Mouse (Mus musculus): ENCODE results near the gene Fmnl2. TPM values are rescaled to one million over a fixed set of nuclear protein-coding genes. Genes with fewer than 3 reads are reported as not detected.

The Fmnl2 gene
- 1 to 10 TPM; 4.3 to 6.0 TPM for total RNA-seq (2021)
- long read RNA-seq, experiment 1, partial matches to known transcripts = 1 of 3 reads
- long read RNA-seq, experiment 1, other reads (novel, unspliced or antisense) = 2 of 3 reads
- long read RNA-seq, experiment 2 = 0 reads

DNA sequence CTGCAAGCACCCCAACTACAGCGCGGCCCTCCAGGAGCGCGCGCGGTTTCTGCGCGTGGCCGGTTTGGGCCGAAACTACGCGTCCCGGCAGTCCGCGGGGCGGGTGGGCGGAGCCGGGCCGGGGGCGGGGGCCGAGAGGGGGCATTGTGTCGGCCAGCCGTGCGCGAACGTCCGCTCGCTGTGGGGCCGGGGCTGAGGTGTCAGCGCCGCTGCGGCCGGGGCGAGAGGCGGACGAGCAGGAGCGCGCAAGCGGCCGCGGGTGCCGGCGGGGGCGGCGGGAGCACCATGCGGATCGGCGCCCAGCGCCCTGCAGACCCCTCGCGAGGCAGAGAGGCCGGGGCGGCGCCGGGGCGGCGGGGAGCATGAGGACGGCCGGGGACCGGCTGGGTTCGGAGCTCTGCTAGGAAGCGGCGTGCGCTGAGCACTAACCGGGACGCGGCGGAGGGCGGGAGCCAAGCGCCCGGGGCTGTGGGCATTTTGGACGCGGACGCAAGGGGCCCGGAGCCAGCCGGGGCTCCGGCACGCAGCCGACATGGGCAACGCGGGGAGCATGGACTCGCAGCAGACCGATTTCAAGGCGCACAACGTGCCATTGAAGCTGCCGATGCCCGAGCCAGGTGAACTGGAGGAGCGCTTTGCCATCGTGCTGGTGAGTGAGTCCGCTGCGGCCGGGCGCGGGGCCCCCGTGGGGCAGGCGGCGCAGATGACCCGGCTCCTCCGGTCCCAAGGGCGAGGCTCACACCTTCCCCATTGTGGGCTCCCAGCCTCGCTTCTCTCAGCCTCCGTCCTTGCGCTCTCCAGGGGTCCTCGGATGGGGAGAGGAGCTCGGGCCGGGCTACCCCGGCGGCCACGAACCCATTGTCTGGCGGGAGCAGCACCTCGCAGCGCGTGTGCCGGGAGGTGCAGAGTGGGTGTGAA, at the start of gene Fmnl2:
Gene Fmnl2, plus strand, starts transcription at position 250 of the 918 bp plus-strand sequence.
- intact Hi-C loops (cut with DNase I) = loop anchor here (5.0 kb wide), 1 partner anchor 96 kb away; no protein-coding TSS in a partner anchor
- DNase-seq = peak; percentile 67 to 68

DNA sequence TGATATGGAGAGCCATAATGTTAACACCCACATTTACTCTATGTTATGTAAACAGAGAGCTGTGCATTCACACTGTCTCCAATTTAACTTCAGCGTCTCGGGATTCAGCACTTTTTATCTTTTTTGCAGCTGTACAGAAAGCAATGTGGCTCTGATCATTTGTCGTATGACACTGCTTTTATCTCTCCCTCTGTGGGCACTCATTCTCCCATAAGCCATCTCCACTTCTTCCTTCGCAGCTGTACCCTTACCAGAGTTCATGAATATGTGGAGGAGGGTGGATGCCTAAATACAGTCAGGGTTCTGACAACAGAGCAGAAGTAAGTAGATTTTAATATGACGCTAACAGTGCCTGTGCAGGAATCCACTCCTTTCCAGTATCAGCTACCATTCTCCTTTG, 47.7 kb upstream of the Fmnl2 start:
- DNase-seq = no peak
- intact Hi-C loops (cut with DNase I) = no loop called here

DNA sequence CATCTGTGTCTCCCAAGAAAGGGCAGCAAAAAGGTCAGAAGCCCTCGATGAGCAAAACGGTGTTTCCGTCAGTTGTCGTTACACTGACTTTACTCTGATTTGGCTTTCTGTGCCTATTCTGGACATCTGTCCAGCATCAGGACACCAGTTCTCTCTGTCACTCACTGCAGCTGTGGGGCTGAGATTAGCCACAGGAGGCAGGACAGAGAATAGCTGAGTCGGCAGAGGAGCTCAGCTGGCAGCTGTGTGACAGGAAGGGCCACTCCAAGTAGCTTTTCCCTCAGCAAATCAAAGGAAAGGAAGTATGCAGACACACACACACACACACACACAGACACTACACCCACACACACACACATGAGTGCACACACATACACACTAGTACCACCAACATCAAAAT, 46.0 kb upstream of the Fmnl2 start:
- DNase-seq = no peak
- intact Hi-C loops (cut with DNase I) = no loop called here

DNA sequence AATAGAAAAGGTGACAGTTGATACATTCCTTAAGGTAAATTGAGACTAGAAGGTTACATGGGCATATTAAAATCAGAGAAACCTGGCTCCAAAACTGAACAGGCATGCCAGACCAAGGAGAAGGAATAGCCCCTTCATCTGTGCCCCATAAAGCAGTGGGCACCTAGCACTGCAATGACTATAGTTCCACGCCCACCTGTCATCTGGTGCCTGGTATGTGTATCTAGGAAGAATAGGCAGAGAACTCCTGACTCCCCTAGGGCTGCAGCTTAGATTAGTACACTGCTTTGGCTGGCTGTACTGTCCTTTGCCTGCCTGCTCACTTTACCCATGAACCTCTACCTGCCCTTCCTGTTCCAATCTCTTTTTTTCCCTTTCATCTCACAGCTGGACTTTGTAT, 40.3 kb upstream of the Fmnl2 start:
- intact Hi-C loops (cut with DNase I) = no loop called here
- DNase-seq = no peak

DNA sequence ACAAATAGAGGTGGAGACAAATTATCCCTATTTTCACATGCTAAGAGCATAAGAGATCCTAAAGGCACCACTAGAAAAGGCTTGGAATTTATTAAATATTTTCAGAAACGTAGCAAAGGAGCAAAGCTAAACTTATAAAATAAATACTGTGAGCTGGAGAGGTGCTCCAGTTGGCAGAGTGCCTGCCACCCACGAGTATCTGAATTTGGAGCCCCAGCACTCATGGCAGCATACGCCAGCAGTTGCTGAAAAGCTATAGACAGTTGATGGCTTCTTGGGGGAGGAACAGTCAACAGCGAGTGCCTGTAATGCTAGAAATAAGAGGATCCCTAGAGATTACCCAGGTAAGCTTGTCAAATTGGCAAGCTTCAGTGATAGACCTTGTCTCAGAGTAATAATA, 38.7 kb upstream of the Fmnl2 start:
- no peak for DNase-seq
- intact Hi-C loops (cut with DNase I) = no loop called here

DNA sequence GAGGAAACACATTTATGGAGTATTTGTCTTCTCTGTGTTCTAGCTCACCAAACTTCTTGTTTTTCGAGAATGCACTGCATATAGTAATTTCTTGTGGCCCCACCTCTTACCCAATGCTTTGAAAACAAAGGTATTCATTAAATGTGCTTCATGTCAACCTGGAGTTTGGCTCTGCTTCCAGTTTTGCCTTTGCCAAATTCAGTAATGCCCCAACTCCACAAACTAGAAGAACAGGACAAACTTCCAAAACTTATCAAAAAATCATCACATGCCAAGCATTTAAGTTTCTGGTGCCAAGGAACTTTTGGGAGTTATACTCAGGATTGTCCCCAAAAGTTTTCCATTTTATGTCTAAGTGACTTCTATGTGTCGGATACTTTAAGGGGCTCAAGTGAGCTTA, 35.4 kb upstream of the Fmnl2 start:
- intact Hi-C loops (cut with DNase I) = no loop called here
- no peak for DNase-seq

DNA sequence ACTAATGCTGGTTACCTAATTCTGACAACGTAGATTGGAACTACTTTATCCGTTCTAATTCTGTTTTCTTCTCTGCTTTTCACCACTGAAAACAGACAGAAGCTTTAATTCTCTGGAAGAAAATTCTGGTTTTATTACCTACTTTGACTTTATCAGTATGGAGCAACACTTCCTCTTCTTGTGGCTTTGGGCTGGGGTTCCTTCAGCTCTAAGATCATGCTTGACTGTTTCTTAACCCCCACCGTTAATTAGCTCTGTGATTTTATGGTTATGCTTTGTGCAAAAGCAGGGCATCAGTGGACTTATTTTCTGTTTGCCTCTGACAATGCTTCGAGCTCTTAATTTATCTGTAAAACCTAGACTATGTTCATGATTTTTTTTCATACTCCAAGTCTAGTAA, 29.6 kb upstream of the Fmnl2 start:
- intact Hi-C loops (cut with DNase I) = no loop called here
- DNase-seq = no peak

DNA sequence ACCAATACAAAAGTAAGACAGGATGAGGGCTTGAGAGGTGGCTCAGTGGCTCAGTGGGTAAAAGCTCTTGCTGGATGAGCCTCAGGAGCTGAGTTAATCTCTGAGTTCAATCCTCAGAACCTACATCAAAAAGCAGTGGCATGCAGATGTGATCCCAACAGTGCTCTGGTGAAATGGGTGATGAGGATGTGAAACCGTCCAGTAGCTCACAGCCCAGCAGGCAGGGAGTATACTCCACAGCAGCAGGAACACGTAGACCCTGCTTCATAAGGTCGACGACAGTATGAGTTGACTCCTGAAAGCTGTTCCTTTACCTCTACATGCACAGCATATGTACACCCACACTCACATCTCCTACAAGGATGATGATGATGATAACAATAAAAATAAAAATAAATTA, 27.1 kb upstream of the Fmnl2 start:
- no peak for DNase-seq
- intact Hi-C loops (cut with DNase I) = no loop called here

DNA sequence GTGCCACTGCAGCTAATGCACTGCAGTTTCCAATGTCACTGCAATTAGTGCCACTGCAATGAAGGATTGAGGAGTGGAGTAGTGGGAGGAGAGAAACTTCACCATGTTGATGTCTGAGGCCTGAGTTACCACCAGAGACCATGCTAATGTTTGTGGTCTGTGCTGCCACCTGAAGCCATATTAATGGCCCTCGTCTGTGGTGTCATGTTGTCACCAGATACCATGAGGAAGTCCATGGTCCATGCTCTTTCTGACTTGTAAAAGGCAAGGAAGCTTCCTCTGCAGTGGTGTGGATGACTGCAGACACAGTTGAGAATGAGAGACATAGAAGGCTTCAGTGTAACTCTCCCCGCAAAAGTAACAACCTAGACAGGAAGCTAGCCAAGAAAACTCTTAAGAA, 26.1 kb upstream of the Fmnl2 start:
- intact Hi-C loops (cut with DNase I) = no loop called here
- DNase-seq = no peak

DNA sequence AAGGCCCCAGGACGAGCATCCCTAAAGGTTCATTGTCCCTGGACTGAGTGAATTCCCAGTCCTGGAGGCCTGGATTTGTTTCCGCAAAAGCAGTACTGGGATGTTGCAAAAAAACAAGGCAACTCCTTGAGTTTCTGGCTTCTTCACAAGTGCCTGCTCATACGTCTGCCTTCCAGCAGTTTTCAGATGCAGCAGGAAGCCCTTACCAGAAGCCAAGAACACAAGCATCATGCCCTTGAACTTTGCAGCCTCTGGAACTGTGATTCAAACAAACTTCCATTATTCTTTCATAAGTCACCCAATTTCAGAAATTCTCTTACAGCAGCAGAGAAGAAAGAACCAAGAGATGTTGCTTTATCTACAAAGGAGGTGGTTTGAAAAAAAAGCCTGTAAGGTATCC, 21.9 kb upstream of the Fmnl2 start:
- intact Hi-C loops (cut with DNase I) = no loop called here
- DNase-seq = no peak

DNA sequence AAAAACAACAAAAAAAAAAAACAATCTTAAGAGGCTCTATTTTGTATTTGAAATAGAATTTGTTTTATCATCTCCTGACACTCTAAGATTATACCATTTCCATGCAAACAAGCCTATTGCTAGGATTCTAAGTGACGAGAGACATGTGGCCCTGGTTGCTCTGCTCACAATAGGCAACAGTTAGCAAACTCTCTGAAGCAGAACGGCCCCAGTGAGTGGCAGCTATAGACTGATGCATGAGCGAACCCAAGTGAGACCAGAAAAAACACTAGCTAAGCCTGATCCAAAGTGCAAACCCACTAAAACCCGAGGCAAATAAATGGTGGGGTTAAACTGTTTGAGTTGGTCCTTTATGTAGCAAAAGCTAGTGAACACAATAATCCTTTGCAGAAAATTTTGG, 18.6 kb upstream of the Fmnl2 start:
- no peak for DNase-seq
- intact Hi-C loops (cut with DNase I) = no loop called here

DNA sequence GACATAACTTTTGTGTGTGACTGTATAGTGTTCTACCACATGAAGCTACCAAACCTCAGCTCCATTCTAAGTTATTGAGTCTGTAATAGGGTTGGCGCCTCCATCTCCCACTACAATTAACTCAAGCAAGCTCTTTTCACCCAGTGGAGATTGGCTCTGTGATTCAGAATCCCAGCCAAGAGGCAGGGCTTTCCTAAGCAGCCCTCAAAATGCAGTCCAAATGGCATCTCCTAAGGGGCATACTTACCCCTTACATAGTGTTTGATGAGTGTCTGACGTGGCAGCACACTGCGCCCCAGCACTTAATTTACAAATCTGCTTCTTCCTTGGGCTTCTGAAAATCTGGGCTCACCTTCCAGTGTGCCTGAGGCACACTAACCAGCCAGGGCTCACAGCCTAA, 17.8 kb upstream of the Fmnl2 start:
- intact Hi-C loops (cut with DNase I) = no loop called here
- no peak for DNase-seq

DNA sequence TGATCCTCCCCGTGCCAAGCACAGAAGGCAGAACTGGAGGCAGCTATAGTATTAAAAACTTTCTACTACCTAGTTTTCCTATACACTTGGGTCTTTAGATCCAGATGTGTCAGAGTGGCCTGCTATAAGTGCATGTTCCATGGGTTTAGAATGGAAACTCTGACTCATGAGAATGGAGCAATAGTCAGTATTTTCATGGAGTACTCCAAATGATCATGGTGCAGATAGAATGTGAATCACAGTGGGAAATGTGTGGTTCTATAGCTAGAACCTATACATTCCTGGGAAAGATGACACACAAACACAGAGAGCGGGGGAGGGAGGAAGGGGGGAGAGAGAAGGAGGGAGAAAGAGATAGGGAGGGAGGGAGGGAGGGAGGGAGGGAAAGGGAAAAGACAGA, 13.8 kb upstream of the Fmnl2 start:
- intact Hi-C loops (cut with DNase I) = no loop called here
- no peak for DNase-seq

DNA sequence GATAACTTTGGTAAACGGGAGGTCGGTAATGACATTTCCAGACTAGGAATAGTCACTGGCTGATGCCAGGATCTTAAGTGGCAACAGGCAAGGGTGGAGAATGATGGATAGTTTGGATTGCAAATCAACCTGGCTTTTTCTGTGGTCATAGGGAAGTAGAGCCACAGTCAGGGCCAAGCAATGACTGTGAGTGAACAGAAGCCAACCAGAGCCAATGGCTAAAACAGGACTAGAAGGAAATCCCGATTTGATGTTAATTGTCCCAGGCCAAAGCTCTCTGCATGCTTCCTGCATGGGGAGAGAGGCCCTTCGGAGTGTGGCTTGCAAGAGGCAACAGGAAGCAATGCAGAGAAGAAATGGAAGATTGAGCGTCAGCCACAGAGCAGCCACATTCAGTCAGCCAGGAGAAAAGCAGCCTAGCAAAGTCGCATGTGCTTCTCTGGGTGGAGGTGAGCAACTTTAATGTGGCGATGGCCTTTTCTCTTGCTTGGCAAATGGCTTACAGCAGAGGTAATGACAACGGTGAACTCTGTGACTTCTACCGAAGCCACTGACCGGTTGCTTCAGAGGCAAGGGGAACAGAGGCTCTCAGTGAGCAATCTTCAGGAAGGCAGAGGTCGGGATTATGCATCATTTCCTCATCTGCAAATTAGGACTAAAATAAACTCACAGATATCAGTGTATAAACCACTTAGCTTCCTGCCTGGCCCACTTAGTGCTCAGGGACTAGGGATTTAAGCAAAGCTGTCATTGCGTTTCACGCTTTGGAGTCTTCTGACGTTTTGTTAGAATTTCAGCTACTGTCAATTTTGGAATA, 12.5 kb upstream of the Fmnl2 start:
- DNase-seq = no peak
- intact Hi-C loops (cut with DNase I) = no loop called here

DNA sequence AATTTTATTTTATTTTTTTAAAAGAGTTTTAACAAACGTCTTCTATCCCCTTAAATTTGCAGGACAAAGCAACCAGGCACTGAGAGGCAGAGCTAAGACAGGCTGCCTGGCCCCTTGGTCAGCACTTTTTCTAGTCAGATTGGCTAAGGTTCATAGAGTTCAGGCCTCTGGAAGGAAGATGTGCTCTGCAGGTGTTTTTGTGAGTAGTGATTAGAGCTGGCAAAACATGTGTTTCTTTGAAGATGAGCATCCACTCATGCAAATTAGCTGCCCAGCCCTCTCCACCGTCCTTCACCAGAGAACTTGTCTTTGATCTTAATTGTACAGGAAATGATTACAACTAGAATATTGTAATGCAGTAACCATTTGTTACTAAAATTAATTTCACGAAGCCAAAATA, 11.2 kb upstream of the Fmnl2 start:
- no peak for DNase-seq
- intact Hi-C loops (cut with DNase I) = no loop called here

DNA sequence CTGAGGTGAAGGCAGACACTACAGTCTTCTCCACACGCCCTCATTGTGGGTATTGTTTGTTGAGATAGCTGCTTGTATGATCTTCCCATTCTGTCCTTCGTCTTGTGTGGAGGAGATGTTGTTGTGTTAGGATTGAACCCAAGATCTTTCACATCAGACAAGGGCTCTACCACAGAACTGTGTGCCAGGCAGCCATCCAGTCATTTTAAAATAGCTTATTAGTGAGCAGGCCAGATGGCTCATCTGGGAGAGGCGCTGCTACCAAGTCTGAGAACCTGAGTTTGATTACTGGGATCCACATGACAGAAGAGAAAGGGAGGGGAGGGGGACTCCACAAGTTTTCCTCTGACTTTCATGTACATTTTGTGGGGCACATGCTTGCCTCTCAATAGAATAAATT, 8.6 kb upstream of the Fmnl2 start:
- intact Hi-C loops (cut with DNase I) = no loop called here
- DNase-seq = no peak

DNA sequence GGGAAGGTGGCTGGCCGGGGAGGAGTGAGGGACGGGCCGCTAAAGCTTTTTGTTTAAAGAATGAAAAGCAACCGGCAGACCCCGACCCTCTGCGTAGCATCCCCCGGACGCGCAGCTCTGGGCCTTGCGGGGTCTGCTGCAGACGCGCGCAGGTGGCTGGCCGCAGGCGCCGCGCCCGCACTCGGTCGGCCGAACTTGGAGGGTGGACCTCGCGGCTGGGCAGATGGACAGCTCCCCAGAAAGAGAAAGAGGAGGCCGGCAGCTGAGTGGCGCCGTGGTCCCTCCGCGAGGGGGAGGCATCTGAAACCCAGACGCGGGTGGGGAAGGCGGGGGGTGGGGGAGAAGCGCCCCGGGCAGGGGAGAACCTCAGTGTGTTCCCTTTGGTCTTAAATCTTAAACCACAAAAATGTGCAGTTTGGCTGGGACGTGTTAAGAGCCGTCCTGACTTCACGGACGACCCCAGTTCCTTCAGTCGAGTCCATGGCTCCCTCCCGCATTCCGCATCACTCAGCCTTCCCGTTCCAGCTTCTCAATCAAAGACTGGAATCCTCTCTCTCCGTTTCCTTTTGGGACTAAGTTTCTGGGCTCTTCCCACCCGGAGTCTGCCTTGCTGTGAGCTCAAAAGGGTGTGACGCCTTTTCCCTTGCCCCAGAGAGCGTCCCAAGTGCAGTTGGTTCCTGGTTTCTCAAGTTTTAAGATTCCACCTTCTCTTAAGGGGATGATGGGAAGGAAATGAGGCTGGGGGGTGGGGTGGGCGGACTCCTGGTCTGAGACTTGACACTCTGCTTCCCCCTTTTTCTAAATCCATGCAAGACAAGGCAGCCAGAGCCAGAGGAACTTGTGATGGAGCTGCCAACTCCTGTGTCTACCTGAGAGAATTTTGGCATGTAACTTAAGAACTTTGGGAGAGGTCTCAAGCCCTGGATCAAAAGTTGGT, 1.1 kb downstream of the Fmnl2 start:
- DNase-seq = peak; percentile 35 to 46
- intact Hi-C loops (cut with DNase I) = loop anchor here (5.0 kb wide), 1 partner anchor 96 kb away; no protein-coding TSS in a partner anchor

DNA sequence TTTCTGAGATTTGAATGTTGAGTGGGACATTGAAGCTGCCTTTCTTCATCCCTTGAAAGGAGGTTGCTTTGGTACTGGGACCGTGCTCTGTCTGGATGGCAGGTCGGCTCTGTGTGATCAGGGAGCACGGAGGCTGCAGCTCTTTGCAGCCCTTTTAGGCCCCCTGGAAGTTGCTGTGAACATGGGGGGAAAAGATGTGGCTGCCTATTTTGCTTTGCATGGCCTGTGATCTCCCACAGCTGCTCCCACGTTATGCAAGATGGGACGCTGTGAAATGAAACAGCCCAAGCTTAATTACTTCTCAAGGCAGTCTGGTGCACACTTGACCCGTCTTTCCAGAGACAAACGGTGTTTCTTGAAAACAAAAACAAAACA, 1.8 kb downstream of the Fmnl2 start:
- intact Hi-C loops (cut with DNase I) = loop anchor here (5.0 kb wide), 1 partner anchor 97 kb away; no protein-coding TSS in a partner anchor
- DNase-seq = no peak

DNA sequence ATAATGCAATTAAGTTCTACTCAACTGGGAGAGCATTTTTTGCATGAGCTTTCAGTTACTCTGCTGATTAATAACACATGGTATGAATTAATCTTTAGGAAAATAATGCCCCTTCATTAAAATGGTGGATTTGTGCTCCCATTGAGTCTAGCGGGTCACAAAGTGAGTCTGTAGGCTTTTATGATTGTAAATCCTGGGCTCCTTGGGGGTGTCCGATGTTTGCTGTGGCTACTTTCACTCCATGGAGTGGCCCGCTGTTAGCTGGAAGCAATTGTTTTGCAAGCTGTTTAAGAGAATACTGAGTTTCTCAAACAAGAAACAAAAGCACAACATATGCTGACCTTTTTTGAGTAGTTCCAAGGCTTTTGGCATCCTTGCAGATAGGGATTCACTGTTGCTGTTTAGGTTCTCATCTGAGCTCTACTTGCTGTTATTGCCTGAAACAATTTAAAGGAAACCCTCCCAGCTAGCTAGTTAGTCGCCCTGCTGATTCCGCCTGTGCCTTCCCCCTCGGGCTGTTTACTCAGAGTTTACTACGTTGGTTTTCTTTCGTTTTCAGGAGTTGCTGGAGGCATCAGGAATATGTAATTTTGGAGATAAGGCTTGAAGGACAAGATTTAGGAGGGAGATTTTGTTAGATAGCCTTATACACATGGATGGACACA, 2.6 kb downstream of the Fmnl2 start:
- intact Hi-C loops (cut with DNase I) = no loop called here
- DNase-seq = no peak

All from gastrocnemius, postnatal 36 days (tissue).